In the genomic region with DNA sequence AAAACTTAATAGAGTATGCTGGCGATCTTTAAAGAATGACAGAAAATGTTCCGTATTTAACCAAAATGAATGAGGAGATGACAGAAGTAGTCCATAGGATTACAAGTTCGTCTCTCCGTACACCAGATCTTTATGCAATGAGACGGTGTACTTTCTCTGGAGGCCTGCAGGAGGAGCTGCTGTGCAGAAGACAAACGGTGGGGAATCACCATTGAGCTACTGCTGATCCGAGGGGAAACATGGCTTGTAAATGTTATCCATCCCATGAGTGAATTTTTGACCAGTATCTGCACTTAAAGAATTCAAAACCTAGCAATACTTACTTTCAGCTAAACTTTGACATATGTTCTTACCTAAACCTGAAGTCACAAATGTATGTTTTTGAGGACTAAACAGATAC, we compare ENCODE assay signal across 8 mouse cellular contexts.
DNase-seq lines count a peak whose midpoint lies in the region; ATAC-seq and TF ChIP-seq lines count a peak whose summit lies in the region.

No protein-coding gene starts in this region.

- no peaks in the 10 kb centered on the region for H3K9me3 ChIP-seq in heart, embryonic 11.5 days (replicated peaks; ENCODE audit: control insufficient read depth, low read length)

- no peak overlapping the region for H3K4me2 ChIP-seq in heart, embryonic 11.5 days

- no peak overlapping the region for H3K4me3 ChIP-seq in heart, embryonic 11.5 days (ENCODE audit: low read depth, low read length)
- H3K4me3 ChIP-seq in testis, adult 2 months (ENCODE audit: control insufficient read depth, low read depth, low read length) = no peak overlapping the region

- 51% methylated on average over 7 of the region's 7 CpGs for WGBS in heart, embryonic 11.5 days (ENCODE audit: insufficient replicate concordance)

- H3K36me3 ChIP-seq in heart, embryonic 11.5 days (ENCODE audit: control insufficient read depth, insufficient read depth, low read length) = no peaks in the 10 kb centered on the region
- no peaks in the 10 kb centered on the region for H3K36me3 ChIP-seq in testis, adult 2 months (ENCODE audit: control insufficient read depth, insufficient read depth, low read length)

- peak; percentile 49; the same call in 1 of the 2 replicates for TF ChIP-seq CTCF in testis, adult 2 months (IDR thresholded peaks at IDR 0.05; ENCODE audit: control insufficient read depth, insufficient read depth, insufficient replicate concordance, low read depth, low read length)

- peak; percentile 35 to 60 for DNase-seq in heart, postnatal 10 days
- DNase-seq in testis, postnatal 14 days (ENCODE audit: low spot score) = no peak
- peak; percentile 42 for DNase-seq in embryo, embryonic 10 days (ENCODE audit: low spot score)
- peak; percentile 38 for DNase-seq in lung, postnatal 25 days (ENCODE audit: low spot score)
- no peak for DNase-seq in left cerebral cortex, adult 8-10 months (ENCODE audit: low spot score in 2 of 2)
- no peak for DNase-seq in layer of hippocampus, postnatal 36 days

- intact Hi-C loops in heart, postnatal 10 days (cut with DNase I) = loop anchor here (1.0 to 5.0 kb wide), 3 partner anchors 223 to 520 kb away; no protein-coding TSS in a partner anchor

- ATAC-seq in heart, embryonic 11.5 days (replicated peaks; ENCODE audit: insufficient number of reproducible peaks, low FRiP score, low TSS enrichment) = no peak

- no peaks in the 10 kb centered on the region for H3K4me1 ChIP-seq in heart, embryonic 11.5 days (ENCODE audit: control insufficient read depth, insufficient read depth, low read length)
- no peaks in the 10 kb centered on the region for H3K4me1 ChIP-seq in testis, adult 2 months (ENCODE audit: control insufficient read depth, insufficient read depth, low read length)

- TF ChIP-seq POLR2A in testis, adult 2 months (IDR thresholded peaks at IDR 0.05; ENCODE audit: control insufficient read depth, low read depth, low read length) = no peak

- no peak overlapping the region for H3K27ac ChIP-seq in heart, embryonic 11.5 days (ENCODE audit: low read depth, low read length)
- no peak overlapping the region for H3K27ac ChIP-seq in testis, adult 2 months (ENCODE audit: control insufficient read depth, insufficient read depth, low read depth, low read length)

- no peak overlapping the region for H3K9ac ChIP-seq in heart, embryonic 11.5 days (ENCODE audit: low read depth, low read length)

- no peaks in the 10 kb centered on the region for H3K27me3 ChIP-seq in heart, embryonic 11.5 days (ENCODE audit: control insufficient read depth, insufficient read depth, low read length)
- no peaks in the 10 kb centered on the region for H3K27me3 ChIP-seq in testis, adult 2 months (ENCODE audit: control insufficient read depth, insufficient read depth, low read length)

Comparison
In these comparisons a context has a peak if more than half of its experiments do, and no peak if none do; other contexts are left out.
1. DNase-seq: peak in heart, postnatal 10 days (2 of 2), embryo, embryonic 10 days (single experiment) and lung, postnatal 25 days (single experiment); none in testis, postnatal 14 days (single experiment), left cerebral cortex, adult 8-10 months (0 of 2) and layer of hippocampus, postnatal 36 days (0 of 2).